Mouse (Mus musculus) embryo, embryonic 9.5 days (tissue): ENCODE measurements around the gene C8g.

Experiments
- DNase-seq: peaks from one replicate; pipeline ENCODE4 v3.0.0-alpha.2; 2017; ENCODE audit errors: extremely low spot score

The C8g gene

GRCm38 (mm10) chr2:25501593-25502486 is at the start of gene C8g:
TSS of gene C8g (minus strand) at chr2:25501719.
- DNase-seq, result peak; percentile 20

- no peak for DNase-seq
These were observed 49.7 kb upstream of the C8g start for GRCm38 (mm10) chr2:25551186-25551585.

DNA sequence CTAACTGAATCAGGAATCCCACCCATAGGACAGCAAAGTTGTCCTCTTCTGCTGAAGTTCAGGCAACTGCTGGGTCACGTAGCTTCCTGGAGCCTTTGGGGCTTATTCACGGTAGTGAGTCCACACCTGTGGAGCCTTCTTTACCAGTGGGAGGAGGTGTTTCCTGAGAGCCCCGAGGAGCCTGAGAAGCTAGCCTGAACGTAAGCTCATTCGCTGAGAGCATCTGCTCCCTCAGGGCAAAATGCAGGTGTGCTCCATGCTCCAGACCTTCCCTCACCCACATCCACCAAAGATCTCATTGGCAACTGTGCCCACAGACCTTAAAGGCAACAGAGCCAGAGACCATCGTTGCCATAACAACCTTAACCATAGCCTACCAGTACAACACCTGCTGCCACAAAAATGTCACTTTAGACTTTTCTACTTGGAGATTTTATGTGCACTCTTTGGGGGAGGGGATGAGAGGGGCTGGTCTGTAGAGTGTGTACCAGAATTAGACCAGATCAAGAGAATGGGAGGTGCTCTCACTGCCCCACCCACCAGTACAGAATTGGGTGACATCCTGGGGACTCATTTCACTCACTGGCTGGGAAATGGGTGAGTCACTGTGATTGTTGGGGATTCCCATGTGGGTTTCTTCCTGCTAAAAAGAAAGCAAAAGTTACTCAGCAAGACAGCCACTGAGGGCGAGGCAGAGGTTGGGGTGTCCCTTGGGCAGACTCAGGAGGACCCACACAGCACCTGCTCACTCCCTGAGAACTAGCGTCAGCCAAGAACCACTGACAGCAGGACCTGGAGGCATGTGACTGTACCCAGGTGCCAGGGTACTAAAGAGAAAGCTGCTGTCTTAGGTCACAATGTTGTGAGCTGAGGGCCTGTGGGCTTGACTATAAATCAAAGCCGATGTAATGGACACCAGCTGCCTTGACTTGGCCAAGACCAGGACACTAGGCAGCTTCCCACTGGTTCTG is 47.8 kb upstream of the C8g start:
- DNase-seq, result no peak

GRCm38 (mm10) chr2:25546811-25547491 is 45.4 kb upstream of the C8g start, which contains the start of gene Traf2:
TSS of gene Traf2 (minus strand) at chr2:25546940.
- DNase-seq, result peak; percentile 98

- DNase-seq, result no peak
These were observed 44.7 kb upstream of the C8g start for GRCm38 (mm10) chr2:25545996-25546810.

DNA sequence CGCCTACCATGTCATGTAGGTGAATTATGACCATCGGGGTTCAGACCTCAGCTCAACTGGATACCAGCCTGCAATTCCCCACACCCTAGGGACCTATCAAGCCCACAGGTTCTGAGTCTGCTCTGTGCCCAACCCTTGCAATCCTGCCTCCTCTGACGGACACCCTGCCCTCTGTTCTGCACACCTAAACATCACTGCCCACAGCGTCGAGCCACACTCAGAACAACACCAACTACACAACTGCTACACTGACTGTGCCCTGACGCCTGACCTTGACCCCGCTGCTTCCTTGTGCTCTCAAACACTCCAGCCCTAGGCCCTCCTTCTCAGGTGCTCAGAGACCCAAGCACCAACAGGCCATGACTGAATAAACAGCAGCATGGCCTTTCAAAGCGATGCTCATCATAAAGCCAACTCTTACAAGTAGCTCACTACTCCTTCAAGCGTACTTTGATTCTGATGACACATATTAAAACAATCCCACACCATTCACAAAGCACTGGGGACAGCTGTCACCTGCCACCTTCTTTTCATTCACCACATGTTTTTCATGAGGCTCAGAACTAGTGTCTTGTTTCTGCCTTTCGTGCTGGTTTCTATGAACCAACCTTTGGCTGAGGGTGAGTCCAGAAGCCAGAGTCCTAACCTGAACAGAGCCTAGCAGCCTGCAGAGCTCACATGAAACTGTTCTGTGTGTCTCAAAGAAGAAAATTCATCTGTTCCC is 40.3 kb upstream of the C8g start:
- no peak for DNase-seq

- no peak for DNase-seq
These were observed 39.0 kb upstream of the C8g start for GRCm38 (mm10) chr2:25540541-25540948.

DNA sequence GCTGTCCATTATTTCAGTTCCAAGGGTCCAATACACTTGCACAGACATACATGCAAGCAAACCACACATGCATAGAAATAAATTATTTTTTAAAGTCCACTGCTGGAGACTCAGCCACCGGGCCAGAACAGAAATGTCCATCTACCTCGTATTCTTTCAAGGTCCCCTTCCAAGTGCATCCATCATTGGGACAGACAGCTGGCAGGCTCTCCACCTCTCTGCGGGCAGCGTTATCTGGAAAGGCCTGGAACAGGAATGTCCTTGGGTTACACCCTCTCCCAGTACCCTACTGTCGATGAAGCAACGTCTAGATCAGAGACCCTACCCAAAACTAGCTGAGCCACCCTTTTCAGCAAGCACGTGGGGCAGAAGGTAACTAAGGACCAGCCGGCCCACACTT is 35.0 kb upstream of the C8g start:
- DNase-seq, result no peak

DNA sequence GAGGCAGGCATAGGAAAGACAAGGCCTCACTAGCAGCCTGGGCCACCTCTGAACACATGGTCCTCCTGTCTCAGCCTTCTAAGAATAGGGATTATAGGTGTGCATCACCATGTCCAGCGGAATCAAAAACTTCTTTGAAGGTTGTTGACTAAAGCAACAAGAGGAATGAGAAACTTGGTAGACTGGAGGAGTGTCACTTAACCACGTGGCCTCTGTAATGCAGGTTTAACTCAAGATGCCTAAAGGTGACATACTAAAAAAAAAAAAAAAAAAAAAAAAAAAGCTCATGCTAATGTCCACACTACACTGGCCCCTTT is 33.3 kb upstream of the C8g start:
- DNase-seq, result no peak

GRCm38 (mm10) chr2:25534178-25534865 is 32.8 kb upstream of the C8g start:
- DNase-seq, result no peak

GRCm38 (mm10) chr2:25533707-25534106 is 32.2 kb upstream of the C8g start:
- DNase-seq, result no peak

GRCm38 (mm10) chr2:25526510-25527302 is 25.2 kb upstream of the C8g start:
- DNase-seq, result no peak

GRCm38 (mm10) chr2:25509912-25510311 is 8.4 kb upstream of the C8g start:
- no peak for DNase-seq

DNA sequence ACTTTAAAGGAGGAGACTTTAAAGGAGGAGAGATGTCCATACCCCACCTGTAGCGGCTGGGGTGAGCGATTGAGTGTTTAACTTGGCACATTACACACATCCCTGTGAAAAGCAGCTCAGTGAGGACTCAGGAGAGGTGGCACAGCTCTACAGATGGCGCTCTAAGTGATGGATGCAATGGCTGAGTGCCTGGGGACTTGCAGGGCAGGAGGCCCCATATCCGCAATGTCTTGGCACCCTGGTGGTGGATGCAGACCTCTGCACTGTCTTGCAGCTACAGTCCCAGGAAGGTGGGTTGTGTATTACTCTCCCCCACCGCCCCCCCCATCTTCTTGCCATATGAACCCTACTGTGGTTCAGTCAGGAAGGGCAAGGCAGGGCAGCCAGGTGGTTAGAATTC is 5.4 kb upstream of the C8g start:
- no peak for DNase-seq

DNA sequence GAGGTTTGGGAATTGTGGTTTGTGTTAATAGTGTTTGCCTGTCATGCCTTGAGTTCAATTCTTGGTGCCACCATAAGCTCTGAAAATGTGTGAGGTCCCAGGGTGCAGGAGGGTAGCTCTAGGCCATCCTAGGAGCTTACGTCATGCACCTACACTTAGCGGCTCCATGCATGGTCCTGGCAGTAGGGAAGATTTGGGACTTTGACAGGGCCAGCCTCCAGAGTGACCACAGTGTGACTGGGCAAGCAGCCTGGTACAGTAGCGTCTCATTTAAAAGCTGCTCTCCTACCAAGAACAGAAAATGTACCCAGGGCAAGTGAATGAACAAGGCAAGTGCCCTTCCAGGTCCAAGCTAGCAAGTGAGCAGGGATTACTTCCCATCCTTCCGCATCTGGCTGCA is 4.3 kb upstream of the C8g start:
- DNase-seq, result no peak

GRCm38 (mm10) chr2:25505000-25505399 is 3.5 kb upstream of the C8g start:
- DNase-seq, result no peak

DNA sequence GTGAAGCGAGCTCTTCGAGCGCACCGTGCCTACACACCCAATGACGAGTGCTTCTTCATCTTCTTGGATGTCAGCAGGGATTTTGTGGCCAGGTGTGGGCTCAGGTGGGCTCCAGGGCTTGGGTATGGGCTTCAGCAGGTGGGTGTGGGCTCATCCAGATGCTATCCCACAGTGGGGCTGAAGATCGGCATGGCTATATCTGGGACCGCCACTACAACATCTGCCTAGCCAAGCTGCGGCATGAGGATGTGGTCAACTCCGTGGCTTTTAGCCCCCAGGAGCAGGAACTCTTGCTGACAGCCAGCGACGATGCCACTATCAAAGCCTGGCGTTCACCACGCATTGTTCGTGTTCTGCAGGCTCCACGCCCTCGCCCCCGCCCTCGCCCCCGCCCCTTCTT is 3.0 kb upstream of the C8g start:
- DNase-seq, result no peak

- no peak for DNase-seq
These were observed 1.2 kb upstream of the C8g start for GRCm38 (mm10) chr2:25502726-25503125.
